Mouse (Mus musculus) CH12F3 (cell line): ENCODE data around the gene Txnip.

ENCODE experiments used
- in situ Hi-C: fragments of 300-500 bp; cut with MboI; formaldehyde crosslinking; loops from 2 replicates; pipeline ENCODE4 v1.14.3; 2020; ENCODE audit warnings: low sequenced_read_pairs

The Txnip gene

GRCm38 (mm10) chr3:96566661-96567450, 9.1 kb downstream of the Txnip start:
- in situ Hi-C loops, result no loop called here

DNA sequence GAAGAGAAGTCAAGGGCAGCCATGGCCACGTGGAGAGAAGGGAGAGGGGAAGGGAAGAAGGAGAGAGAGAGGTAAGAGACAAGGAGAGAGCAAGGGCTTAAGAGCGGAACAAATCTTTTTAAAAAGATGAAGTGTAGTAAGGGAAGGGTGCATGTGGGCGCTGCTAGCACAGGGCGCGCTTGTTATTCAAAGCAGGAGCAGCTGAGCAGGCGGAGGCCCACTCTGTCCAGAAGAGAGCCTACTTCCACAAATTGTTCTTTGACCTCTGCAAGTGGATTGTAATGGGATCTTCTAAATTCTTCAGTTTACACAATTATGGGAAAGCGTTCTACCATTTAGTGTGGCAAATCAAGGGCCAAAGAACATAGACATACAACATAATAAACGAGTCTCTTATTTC, 10.8 kb downstream of the Txnip start:
- in situ Hi-C loops, result no loop called here

- in situ Hi-C loops, result no loop called here
Measured at GRCm38 (mm10) chr3:96569506-96569905, 11.7 kb downstream of the Txnip start.

GRCm38 (mm10) chr3:96569966-96570605, 12.3 kb downstream of the Txnip start:
- in situ Hi-C loops, result no loop called here

DNA sequence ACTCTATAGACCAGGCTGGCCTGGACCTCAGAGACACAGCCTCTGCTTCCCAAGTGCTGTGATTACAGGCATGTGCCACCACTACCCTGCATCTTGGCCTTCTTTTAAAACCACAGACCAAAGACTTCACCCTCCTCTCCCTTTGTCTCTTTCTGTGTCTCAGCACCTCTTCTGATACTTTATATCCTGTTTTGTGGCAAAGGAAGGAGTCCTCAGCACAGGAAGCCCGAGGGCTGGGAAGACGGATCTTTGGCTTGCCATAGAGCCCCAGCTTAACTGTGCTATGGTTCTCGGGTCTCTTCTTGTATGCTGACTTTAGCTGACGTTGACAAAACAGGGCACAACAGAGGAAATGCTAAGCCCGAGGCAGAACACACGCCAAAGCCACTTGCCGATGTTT, 12.9 kb downstream of the Txnip start:
- in situ Hi-C loops, result no loop called here

DNA sequence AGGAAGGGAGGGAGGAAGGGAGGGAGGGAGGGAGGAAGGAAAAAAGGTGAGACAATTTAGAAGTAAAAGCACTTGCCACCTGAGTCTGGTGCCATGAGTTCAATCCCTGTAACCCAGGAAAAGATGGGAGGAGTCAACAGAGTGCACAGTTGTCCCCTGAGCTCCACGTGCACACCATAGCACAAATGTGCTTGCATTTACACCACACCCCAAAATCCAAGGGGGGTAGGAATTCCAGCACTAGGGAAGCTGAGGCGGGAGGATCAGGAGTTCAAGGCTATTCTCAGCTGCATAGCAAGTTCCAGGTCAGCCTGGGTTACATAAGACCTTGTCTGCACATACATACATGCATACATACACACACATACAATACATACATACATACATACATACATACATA, 13.6 kb downstream of the Txnip start:
- in situ Hi-C loops, result no loop called here

GRCm38 (mm10) chr3:96571896-96572698, 14.3 kb downstream of the Txnip start:
- in situ Hi-C loops, result no loop called here

- in situ Hi-C loops, result no loop called here
Measured at GRCm38 (mm10) chr3:96573611-96574511, 16.1 kb downstream of the Txnip start.

GRCm38 (mm10) chr3:96575272-96575984, 17.7 kb downstream of the Txnip start:
- in situ Hi-C loops, result no loop called here

- in situ Hi-C loops, result no loop called here
Measured at GRCm38 (mm10) chr3:96576005-96576658, 18.4 kb downstream of the Txnip start.

DNA sequence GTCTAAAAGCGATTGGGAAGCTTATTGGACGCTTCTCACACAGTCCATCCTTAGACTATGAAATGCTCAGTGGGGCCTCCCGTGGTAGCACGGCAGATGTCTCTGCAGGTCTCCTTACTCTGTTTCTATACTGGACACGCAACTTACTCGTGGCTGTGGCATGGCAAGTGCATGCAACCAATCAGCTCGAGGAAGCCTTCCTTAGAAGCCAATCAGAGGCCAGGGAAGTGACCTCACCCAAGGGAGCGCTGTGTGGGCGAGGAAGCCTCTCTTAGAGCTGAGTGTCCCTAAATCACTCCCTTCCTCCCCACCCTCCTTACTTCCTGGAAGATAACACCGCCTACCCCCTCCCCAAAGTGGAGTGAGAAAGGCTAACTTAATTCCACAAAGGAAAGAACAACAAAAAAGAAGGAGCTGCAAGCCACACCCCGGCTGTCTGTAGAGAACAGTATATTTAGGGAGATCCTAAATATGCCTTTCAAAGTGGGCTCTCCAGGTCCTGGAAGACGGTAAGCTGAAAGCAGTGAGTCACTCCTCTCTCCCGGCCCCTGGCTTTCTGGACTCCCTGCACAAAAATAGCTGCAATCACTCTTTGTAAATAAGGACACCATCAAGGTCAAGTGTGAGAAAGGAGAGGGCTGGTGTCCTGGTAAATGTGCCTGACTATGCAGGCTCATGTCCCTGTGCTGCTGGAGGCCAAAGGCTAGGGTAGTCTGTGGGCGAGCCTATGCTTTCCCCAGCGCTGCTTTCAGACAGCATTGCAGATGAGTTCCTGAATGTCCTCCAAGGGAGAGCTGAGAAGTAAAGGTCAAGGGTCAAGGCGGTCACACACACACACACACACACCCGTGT, 19.2 kb downstream of the Txnip start, which contains the start of gene Gm16253:
Gene Gm16253, plus strand, starts transcription at position 295 of the 852 bp plus-strand sequence.
- in situ Hi-C loops, result no loop called here

DNA sequence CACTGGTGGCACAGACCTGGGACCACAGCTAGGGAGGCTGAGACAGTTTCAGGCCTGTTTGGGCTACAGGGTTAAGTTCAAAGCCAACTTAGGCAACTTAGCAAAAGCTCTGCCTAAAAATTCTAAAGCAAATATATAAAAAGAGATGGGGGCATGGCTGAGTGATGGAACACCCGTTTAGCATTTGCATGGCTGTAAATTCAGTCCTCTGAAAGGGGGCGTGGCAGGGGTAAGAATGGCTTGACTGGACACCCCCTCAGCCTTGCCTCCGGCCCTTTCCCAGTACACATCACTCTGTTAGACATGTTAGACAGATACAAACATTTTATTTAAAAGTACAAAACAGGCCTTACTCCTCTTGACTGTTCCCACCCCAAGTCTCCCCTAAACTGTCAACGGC, 19.8 kb downstream of the Txnip start:
- in situ Hi-C loops, result no loop called here

GRCm38 (mm10) chr3:96578561-96579238, 20.9 kb downstream of the Txnip start:
- in situ Hi-C loops, result no loop called here

DNA sequence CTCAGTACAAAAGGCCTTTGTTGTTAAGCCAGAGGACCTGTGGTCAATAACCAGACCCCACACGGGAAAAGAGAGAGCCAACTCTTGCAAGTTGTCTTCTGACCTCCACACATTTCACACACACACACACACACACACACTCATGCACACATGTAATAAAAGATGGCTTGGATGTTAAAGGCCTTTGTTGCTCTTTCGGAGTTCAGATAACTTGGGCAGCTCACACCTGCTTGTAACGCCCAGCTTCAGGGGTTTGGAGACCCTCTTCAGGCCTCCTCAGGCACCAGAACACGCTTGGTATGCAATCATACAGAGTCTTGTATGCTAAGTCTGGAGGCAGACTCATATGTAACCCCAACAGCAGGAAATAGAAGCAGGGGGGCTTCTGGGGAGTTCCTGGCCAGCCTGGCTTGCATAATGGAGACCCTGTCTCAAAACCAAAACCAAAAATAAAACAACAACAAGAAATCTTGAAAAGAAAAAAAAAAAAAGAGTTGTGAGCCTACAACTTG, 21.5 kb downstream of the Txnip start:
- in situ Hi-C loops, result no loop called here

- in situ Hi-C loops, result loop anchor here (5.0 kb wide), 1 partner anchor 33 kb away; no protein-coding TSS in a partner anchor
Measured at GRCm38 (mm10) chr3:96579885-96580454, 22.2 kb downstream of the Txnip start.

- in situ Hi-C loops, result loop anchor here (5.0 kb wide), 1 partner anchor 34 kb away; no protein-coding TSS in a partner anchor
Measured at GRCm38 (mm10) chr3:96581141-96581540, 23.4 kb downstream of the Txnip start.
